Mouse (Mus musculus): Measurements from ENCODE around the gene Tmem126b. TPM values are rescaled to one million over a fixed set of nuclear protein-coding genes. Genes with fewer than 3 reads are reported as not detected.

The Tmem126b gene
- polyA plus RNA-seq (2012; rRNA removed), result 22.5 and 24.5 TPM in 2 replicates

GRCm38 (mm10) chr7:90475793-90476312 lies at the start of gene Tmem126b:
Tmem126b (minus strand) TSS chr7:90476001.
- peak; percentile 98 to 99 for DNase-seq (ENCODE audit: extremely low spot score in 1 of 2, low spot score in 1 of 2)

- DNase-seq (ENCODE audit: extremely low spot score in 1 of 2, low spot score in 1 of 2), result peak; percentile 4 to 65
These were observed 36.5 kb upstream of the Tmem126b start for GRCm38 (mm10) chr7:90512293-90512692.

GRCm38 (mm10) chr7:90508124-90508523 lies 32.3 kb upstream of the Tmem126b start:
- DNase-seq (ENCODE audit: extremely low spot score in 1 of 2, low spot score in 1 of 2), result peak in 1 of 2 experiments; percentile 11

GRCm38 (mm10) chr7:90482607-90483006 lies 6.8 kb upstream of the Tmem126b start:
- DNase-seq (ENCODE audit: extremely low spot score in 1 of 2, low spot score in 1 of 2), result no peak

- peak; percentile 29 to 47 for DNase-seq (ENCODE audit: extremely low spot score in 1 of 2, low spot score in 1 of 2)
These were observed 778 bp upstream of the Tmem126b start, which contains the start of gene Dlg2 for GRCm38 (mm10) chr7:90476313-90477245. Dlg2 (plus strand) TSS chr7:90476672.

GRCm38 (mm10) chr7:90473511-90473910 lies 2.3 kb downstream of the Tmem126b start:
- no peak for DNase-seq (ENCODE audit: extremely low spot score in 1 of 2, low spot score in 1 of 2)

- no peak for DNase-seq (ENCODE audit: extremely low spot score in 1 of 2, low spot score in 1 of 2)
These were observed 14.4 kb downstream of the Tmem126b start for GRCm38 (mm10) chr7:90461441-90461840.

- DNase-seq (ENCODE audit: extremely low spot score in 1 of 2, low spot score in 1 of 2), result no peak
These were observed 14.9 kb downstream of the Tmem126b start for GRCm38 (mm10) chr7:90460930-90461329.

GRCm38 (mm10) chr7:90460330-90460729 lies 15.5 kb downstream of the Tmem126b start:
- DNase-seq (ENCODE audit: extremely low spot score in 1 of 2, low spot score in 1 of 2), result no peak

GRCm38 (mm10) chr7:90457517-90457916 lies 18.3 kb downstream of the Tmem126b start:
- DNase-seq (ENCODE audit: extremely low spot score in 1 of 2, low spot score in 1 of 2), result no peak

GRCm38 (mm10) chr7:90456845-90457468 lies 18.8 kb downstream of the Tmem126b start, which contains the start of gene Tmem126a:
Tmem126a (minus strand) TSS chr7:90457229.
- peak; percentile 76 to 89 for DNase-seq (ENCODE audit: extremely low spot score in 1 of 2, low spot score in 1 of 2)

- no peak for DNase-seq (ENCODE audit: extremely low spot score in 1 of 2, low spot score in 1 of 2)
These were observed 19.5 kb downstream of the Tmem126b start for GRCm38 (mm10) chr7:90456149-90456844.

- no peak for DNase-seq (ENCODE audit: extremely low spot score in 1 of 2, low spot score in 1 of 2)
These were observed 31.6 kb downstream of the Tmem126b start for GRCm38 (mm10) chr7:90444206-90444605.

- DNase-seq (ENCODE audit: extremely low spot score in 1 of 2, low spot score in 1 of 2), result peak in 1 of 2 experiments; percentile 62
These were observed 32.4 kb downstream of the Tmem126b start for GRCm38 (mm10) chr7:90443101-90444091.

GRCm38 (mm10) chr7:90442518-90443080 lies 33.2 kb downstream of the Tmem126b start, which contains the start of gene Crebzf:
Crebzf (plus strand) TSS chr7:90442729.
- peak; percentile 93 to 97 for DNase-seq (ENCODE audit: extremely low spot score in 1 of 2, low spot score in 1 of 2)

GRCm38 (mm10) chr7:90442070-90442469 lies 33.7 kb downstream of the Tmem126b start:
- DNase-seq (ENCODE audit: extremely low spot score in 1 of 2, low spot score in 1 of 2), result no peak

- no peak for DNase-seq (ENCODE audit: extremely low spot score in 1 of 2, low spot score in 1 of 2)
These were observed 35.8 kb downstream of the Tmem126b start for GRCm38 (mm10) chr7:90440044-90440443.

- no peak for DNase-seq (ENCODE audit: extremely low spot score in 1 of 2, low spot score in 1 of 2)
These were observed 43.6 kb downstream of the Tmem126b start for GRCm38 (mm10) chr7:90432221-90432620.

GRCm38 (mm10) chr7:90427006-90427405 lies 48.8 kb downstream of the Tmem126b start:
- no peak for DNase-seq (ENCODE audit: extremely low spot score in 1 of 2, low spot score in 1 of 2)
